Mouse (Mus musculus): Measurements from ENCODE around the gene Ccdc80. TPM values are rescaled to one million over a fixed set of nuclear protein-coding genes. Genes with fewer than 3 reads are reported as not detected.
A peak's percentile ranks its signal among the peaks of the same experiment; 100 is the strongest.

The Ccdc80 gene
- total RNA-seq, 2 experiments from 2014 or later, result 3.1 to 3.8 TPM

DNA sequence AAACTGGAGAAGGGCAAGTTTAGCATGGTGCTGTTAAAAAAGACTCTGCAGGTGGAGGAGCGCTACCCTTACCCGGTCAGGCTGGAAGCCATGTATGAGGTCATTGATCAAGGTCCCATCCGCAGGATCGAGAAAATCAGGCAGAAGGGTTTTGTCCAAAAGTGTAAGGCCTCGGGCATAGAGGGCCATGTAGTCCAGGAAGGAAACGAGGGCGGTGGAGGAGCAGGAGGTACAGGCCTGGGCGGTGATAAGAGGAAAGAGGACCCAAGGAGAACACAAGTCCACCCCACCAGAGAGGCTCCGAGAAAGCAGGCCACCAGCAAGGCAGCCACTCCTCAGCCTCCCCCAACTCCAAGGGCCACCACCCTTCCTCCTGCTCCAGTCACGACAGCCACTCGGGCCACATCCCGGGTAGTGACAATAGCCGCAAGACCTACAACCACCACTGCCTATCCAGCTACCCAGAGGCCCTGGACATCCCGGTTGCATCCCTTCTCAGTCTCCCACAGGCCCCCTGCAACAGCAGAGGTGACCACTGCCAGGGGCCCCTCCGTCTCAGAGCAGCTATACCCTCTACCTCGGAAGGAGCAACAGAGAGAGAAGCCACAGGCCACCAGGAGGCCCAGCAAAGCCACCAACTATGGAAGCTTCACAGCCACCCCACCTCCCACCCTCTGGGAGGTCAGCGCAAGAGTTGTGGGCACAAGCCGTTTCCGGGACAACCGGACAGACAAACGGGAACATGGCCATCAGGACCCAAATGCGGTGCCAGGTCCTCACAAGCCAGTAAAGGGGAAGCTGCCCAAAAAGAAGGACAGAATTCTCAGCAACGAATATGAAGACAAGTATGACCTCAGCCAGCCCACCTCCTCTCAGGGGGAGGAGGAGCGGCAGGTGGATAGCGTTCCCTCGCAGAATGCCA, 2.6 kb downstream of the Ccdc80 start:
- TF ChIP-seq CTCF (conservative IDR thresholded peaks at IDR 0.05), result no peak; the same call in 1 of the 2 replicates
- peak overlapping the region; percentile 41 for H3K4me3 ChIP-seq
- DNase-seq (ENCODE audit: low spot score in 2 of 2), result peak in 1 of 2 experiments; percentile 32
- H3K27ac ChIP-seq, result peak overlapping the region; percentile 59; the same call in 1 of the 2 replicates

DNA sequence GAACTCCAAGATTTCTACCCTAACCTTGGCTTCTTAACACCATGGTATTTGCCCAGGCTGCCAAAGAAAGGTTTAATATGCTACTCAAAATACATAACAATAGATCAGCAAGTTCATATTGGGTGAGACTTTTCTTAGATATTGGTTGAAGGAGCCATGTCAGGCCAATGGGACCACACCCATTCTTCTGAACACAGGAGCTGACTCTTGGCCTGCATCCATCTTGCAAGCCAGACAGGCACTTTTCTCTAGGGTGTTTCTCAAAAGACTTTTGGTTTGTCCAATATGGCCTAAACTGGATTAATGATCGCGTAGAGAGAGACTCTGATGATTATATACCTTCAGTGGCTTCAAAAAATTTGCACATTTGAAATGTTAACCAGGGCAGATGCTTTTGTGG, 4.3 kb downstream of the Ccdc80 start:
- no peak for DNase-seq (ENCODE audit: low spot score in 2 of 2)
- no peak for TF ChIP-seq CTCF (conservative IDR thresholded peaks at IDR 0.05)
- Histone ChIP-seq H3K27ac (no peak overlapping the region), H3K4me3 (peak overlapping the region; percentile 41)

GRCm38 (mm10) chr16:45098186-45098885, 5.1 kb downstream of the Ccdc80 start:
- Histone ChIP-seq H3K27ac (peak overlapping the region; percentile 54), H3K4me3 (peak overlapping the region; percentile 46)
- DNase-seq (ENCODE audit: low spot score in 2 of 2), result no peak
- no peak for TF ChIP-seq CTCF (conservative IDR thresholded peaks at IDR 0.05)

- peak in 1 of 2 experiments; percentile 29 for DNase-seq (ENCODE audit: low spot score in 2 of 2)
- peak overlapping the region; percentile 46 for H3K4me3 ChIP-seq
Measured at GRCm38 (mm10) chr16:45098886-45099210, 5.6 kb downstream of the Ccdc80 start.

GRCm38 (mm10) chr16:45100892-45101291, 7.7 kb downstream of the Ccdc80 start:
- no peak for TF ChIP-seq CTCF (conservative IDR thresholded peaks at IDR 0.05)
- no peak overlapping the region for H3K4me3 ChIP-seq
- H3K27ac ChIP-seq, result no peak overlapping the region
- no peak for DNase-seq (ENCODE audit: low spot score in 2 of 2)

More at GRCm38 (mm10) chr16:45098886-45099210, 5.6 kb downstream of the Ccdc80 start:
- peak overlapping the region; percentile 54 for H3K27ac ChIP-seq
- no peak for TF ChIP-seq CTCF (conservative IDR thresholded peaks at IDR 0.05)

- no peak for TF ChIP-seq CTCF (conservative IDR thresholded peaks at IDR 0.05)
- H3K4me3 ChIP-seq, result no peak overlapping the region
- H3K27ac ChIP-seq, result no peak overlapping the region
- no peak for DNase-seq (ENCODE audit: low spot score in 2 of 2)
Measured at GRCm38 (mm10) chr16:45104993-45105392, 11.8 kb downstream of the Ccdc80 start.

DNA sequence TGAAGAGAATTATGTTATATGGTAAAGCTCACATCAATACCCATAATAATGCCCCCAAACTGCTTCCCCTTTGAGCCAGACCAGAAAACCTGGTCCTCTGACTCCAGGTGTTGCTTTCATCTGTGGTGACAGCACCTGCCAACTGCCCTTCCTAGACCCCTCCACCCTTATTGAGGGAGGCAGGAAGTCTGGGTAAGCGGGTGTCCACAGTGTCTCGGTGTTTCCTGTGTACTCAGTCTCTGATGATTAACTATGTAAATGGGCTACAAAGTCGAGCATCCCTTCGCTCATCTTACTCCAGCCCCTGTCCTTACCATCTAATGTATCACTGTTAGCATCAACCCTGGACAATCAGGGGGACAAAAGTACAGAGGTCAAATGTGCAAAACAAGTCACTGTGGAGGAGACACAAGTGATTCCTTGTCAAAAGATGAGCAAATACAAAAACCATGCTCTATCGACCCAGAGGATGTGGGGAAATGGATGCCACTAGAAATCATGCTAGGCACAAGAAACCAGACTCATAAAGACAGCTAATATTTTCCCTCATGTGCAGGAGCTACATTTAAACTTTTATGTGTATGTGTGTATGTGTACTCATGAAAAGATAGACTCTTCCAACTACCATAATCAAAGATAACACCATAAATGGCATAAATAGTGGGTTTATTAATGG, 15.1 kb downstream of the Ccdc80 start:
- no peak overlapping the region for H3K4me3 ChIP-seq
- H3K27ac ChIP-seq, result no peak overlapping the region
- DNase-seq (ENCODE audit: low spot score in 2 of 2), result no peak
- TF ChIP-seq CTCF (conservative IDR thresholded peaks at IDR 0.05), result no peak

- Histone ChIP-seq H3K27ac (no peak overlapping the region), H3K4me3 (no peak overlapping the region)
- no peak for TF ChIP-seq CTCF (conservative IDR thresholded peaks at IDR 0.05)
- no peak for DNase-seq (ENCODE audit: low spot score in 2 of 2)
Measured at GRCm38 (mm10) chr16:45110498-45110897, 17.3 kb downstream of the Ccdc80 start.

DNA sequence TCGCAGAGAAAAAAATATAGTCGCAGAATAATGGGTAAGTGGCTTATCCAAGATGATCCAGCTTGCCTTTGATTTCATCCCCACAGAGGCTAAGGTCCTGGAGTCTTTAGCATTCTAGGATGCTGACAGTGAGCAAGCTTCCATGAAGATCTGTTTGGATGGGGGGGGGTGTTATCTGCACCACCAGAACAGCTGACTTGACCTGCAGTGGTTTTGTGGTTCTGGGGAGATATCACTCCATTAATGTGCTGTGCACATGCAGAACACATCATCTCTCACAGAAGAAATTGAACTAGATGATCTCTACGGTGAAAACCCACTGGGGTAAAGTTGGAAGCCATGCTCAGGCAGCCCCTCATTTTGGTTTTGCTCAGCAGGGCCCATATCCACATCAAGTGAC, 24.0 kb downstream of the Ccdc80 start:
- Histone ChIP-seq H3K4me3 (no peak overlapping the region), H3K27ac (no peak overlapping the region)
- DNase-seq (ENCODE audit: low spot score in 2 of 2), result no peak
- no peak for TF ChIP-seq CTCF (conservative IDR thresholded peaks at IDR 0.05)

GRCm38 (mm10) chr16:45118760-45119159, 25.6 kb downstream of the Ccdc80 start:
- DNase-seq (ENCODE audit: low spot score in 2 of 2), result no peak
- TF ChIP-seq CTCF (conservative IDR thresholded peaks at IDR 0.05), result no peak
- H3K4me3 ChIP-seq, result no peak overlapping the region

DNA sequence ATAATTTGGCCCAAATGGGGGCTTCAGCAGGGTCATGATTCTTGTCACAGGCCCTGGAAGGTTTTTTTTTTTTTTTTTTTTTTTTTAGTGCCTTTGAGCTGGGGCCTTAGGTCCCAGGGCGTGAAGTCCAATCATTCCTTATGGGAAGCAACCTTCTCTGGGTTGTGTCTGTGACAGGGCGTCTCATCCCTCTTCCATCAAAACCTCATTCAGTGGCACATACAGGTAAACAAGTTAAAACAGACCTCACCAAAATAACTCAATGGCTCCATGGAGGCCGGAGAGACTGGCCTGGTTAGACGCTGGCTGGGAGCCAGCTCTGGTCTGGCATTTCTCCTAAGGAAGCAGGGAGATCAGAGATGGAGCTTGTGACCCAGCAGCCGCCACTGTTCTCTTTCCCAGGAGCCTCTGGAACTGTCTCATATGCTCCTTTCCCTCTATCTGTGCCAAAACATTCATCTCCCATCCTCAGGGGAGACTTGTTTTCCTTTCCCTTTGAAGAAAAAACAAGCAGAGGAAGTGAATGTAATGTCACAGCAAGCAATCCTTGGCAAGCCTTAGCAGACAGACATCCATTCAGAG, 27.7 kb downstream of the Ccdc80 start:
- H3K27ac ChIP-seq, result peak overlapping the region; percentile 19; the same call in 1 of the 2 replicates
- DNase-seq (ENCODE audit: low spot score in 2 of 2), result no peak
- no peak overlapping the region for H3K4me3 ChIP-seq

More at GRCm38 (mm10) chr16:45118760-45119159, 25.6 kb downstream of the Ccdc80 start:
- no peak overlapping the region for H3K27ac ChIP-seq

GRCm38 (mm10) chr16:45122571-45122970, 29.4 kb downstream of the Ccdc80 start:
- peak in 1 of 2 experiments; percentile 16 for DNase-seq (ENCODE audit: low spot score in 2 of 2)

More for the DNA sequence above, 27.7 kb downstream of the Ccdc80 start:
- no peak for TF ChIP-seq CTCF (conservative IDR thresholded peaks at IDR 0.05)

More at GRCm38 (mm10) chr16:45122571-45122970, 29.4 kb downstream of the Ccdc80 start:
- peak; percentile 81 for TF ChIP-seq CTCF (conservative IDR thresholded peaks at IDR 0.05)
- Histone ChIP-seq H3K27ac (peak overlapping the region; percentile 2; the same call in 1 of the 2 replicates), H3K4me3 (no peak overlapping the region)
